ENCODE assay signal across 9 mouse cellular contexts in genomic region chr2:153528571-153529364, GRCm38 (mm10). TPM values are rescaled to one million over a fixed set of nuclear protein-coding genes. Genes with fewer than 3 reads are reported as not detected.
A peak's percentile ranks its signal among the peaks of the same experiment; 100 is the strongest.
DNase-seq lines count a peak whose midpoint lies in the region; ATAC-seq and TF ChIP-seq lines count a peak whose summit lies in the region.
"Had no signal": no experiment of that assay in that cellular context is flagged by ENCODE, and none has a peak within 500 bp of the region (broad histone marks: within the 10 kb centered on the region; RNA-seq: fewer than 3 reads in every experiment).

No protein-coding gene starts in this region.

- H3K4me3 ChIP-seq in kidney, adult 2 months (ENCODE audit: insufficient read depth, low read depth, low read length) = peak overlapping the region; percentile 50
- peak overlapping the region; percentile 83 to 88 for H3K4me3 ChIP-seq in ES-E14 (ENCODE audit: insufficient read depth in 1 of 2, low read depth in 1 of 2, low read length in 2 of 2, poor library complexity in 1 of 2, severe bottlenecking in 1 of 2)
- peak overlapping the region; percentile 81 for H3K4me3 ChIP-seq in heart, embryonic 16.5 days (ENCODE audit: low read length)
- H3K4me3 ChIP-seq in limb, embryonic 12.5 days (replicated peaks) = peak overlapping the region; percentile 70
- H3K4me3 ChIP-seq in midbrain, embryonic 16.5 days (ENCODE audit: low read depth, low read length) = peak overlapping the region; percentile 92

- no peaks in the 10 kb centered on the region for H3K4me1 ChIP-seq in kidney, adult 2 months (ENCODE audit: control insufficient read depth, insufficient read depth, low read length)
- H3K4me1 ChIP-seq in ES-E14 (ENCODE audit: control insufficient read depth in 2 of 2, insufficient read depth in 2 of 2, low read length in 2 of 2, poor library complexity in 1 of 2) = peaks cover 1 to 12% of the 10 kb centered on the region in 2 experiments; a peak in 3 of 4 replicates
- H3K4me1 ChIP-seq in heart, embryonic 16.5 days (ENCODE audit: control insufficient read depth, insufficient read depth, low read length) = peaks cover 27% of the 10 kb centered on the region
- peaks cover 36% of the 10 kb centered on the region for H3K4me1 ChIP-seq in limb, embryonic 12.5 days (replicated peaks)
- peaks cover 29% of the 10 kb centered on the region for H3K4me1 ChIP-seq in midbrain, embryonic 16.5 days (ENCODE audit: control insufficient read depth, insufficient read depth, low read length)

- TF ChIP-seq CTCF in kidney, adult 2 months (conservative IDR thresholded peaks at IDR 0.05; ENCODE audit: insufficient read depth, insufficient read length, low read depth, low read length) = no peak

- peak overlapping the region; percentile 99 for H3K4me2 ChIP-seq in heart, embryonic 16.5 days (ENCODE audit: low read depth, low read length)
- H3K4me2 ChIP-seq in limb, embryonic 12.5 days = peak overlapping the region; percentile 100
- H3K4me2 ChIP-seq in midbrain, embryonic 16.5 days (ENCODE audit: low read length) = peak overlapping the region; percentile 91

- peak overlapping the region; percentile 71; the same call in 1 of the 2 replicates for H3K9ac ChIP-seq in ES-E14 (ENCODE audit: insufficient read depth, low read depth, low read length, poor library complexity, severe bottlenecking)
- peak overlapping the region; percentile 88 for H3K9ac ChIP-seq in heart, embryonic 16.5 days (ENCODE audit: low read length)
- peak overlapping the region; percentile 66 for H3K9ac ChIP-seq in limb, embryonic 12.5 days (replicated peaks)
- peak overlapping the region; percentile 97 for H3K9ac ChIP-seq in midbrain, embryonic 16.5 days (ENCODE audit: low read depth, low read length)

- no peaks in the 10 kb centered on the region for H3K9me3 ChIP-seq in ES-E14 (ENCODE audit: control insufficient read depth, insufficient read depth, low read depth, low read length)
- no peaks in the 10 kb centered on the region for H3K9me3 ChIP-seq in heart, embryonic 16.5 days (replicated peaks; ENCODE audit: control insufficient read depth, low read length)
- no peaks in the 10 kb centered on the region for H3K9me3 ChIP-seq in limb, embryonic 12.5 days
- no peaks in the 10 kb centered on the region for H3K9me3 ChIP-seq in midbrain, embryonic 16.5 days (replicated peaks; ENCODE audit: control insufficient read depth, low read length, poor library complexity, severe bottlenecking)

- H3K36me3 ChIP-seq in kidney, adult 2 months (ENCODE audit: control insufficient read depth, insufficient read depth, low read length) = no peaks in the 10 kb centered on the region
- H3K36me3 ChIP-seq in ES-E14 (ENCODE audit: control insufficient read depth, insufficient read depth, low read length, poor library complexity, severe bottlenecking) = no peaks in the 10 kb centered on the region
- no peaks in the 10 kb centered on the region for H3K36me3 ChIP-seq in heart, embryonic 16.5 days (ENCODE audit: control insufficient read depth, insufficient read depth)
- no peaks in the 10 kb centered on the region for H3K36me3 ChIP-seq in limb, embryonic 12.5 days
- H3K36me3 ChIP-seq in midbrain, embryonic 16.5 days (ENCODE audit: control insufficient read depth, insufficient read depth, low read length) = no peaks in the 10 kb centered on the region

- 0 out of 2 replicates have a peak, but pooled peaks cover 2% of the 10 kb centered on the region for H3K27me3 ChIP-seq in kidney, adult 2 months (replicated peaks; ENCODE audit: control insufficient read depth, insufficient read depth, low read length)
- H3K27me3 ChIP-seq in heart, embryonic 16.5 days (ENCODE audit: control insufficient read depth, insufficient read depth, low read length) = peaks cover 3% of the 10 kb centered on the region; the same call in 1 of the 2 replicates
- H3K27me3 ChIP-seq in limb, embryonic 12.5 days = peaks cover 79% of the 10 kb centered on the region
- no peaks in the 10 kb centered on the region for H3K27me3 ChIP-seq in midbrain, embryonic 16.5 days (ENCODE audit: control insufficient read depth, insufficient read depth, low read depth, low read length)

- DNase-seq in kidney, adult 2 months = no peak
- no peak for DNase-seq in kidney, adult 9 months
- DNase-seq in ES-E14 (ENCODE audit: low read depth, low spot score) = no peak
- DNase-seq in cerebellum, postnatal 14 days = peak; percentile 64 to 77

- TF ChIP-seq POLR2A in kidney, adult 2 months (IDR thresholded peaks at IDR 0.05; ENCODE audit: low read depth, low read length) = no peak

- in situ Hi-C loops in ES-E14 (cut with MboI; ENCODE audit: low sequenced_read_pairs in 2 of 2, unreplicated experiment in 2 of 2) = no loop called here

- H3K27ac ChIP-seq in kidney, adult 2 months (ENCODE audit: insufficient read depth, low read depth, low read length) = no peak overlapping the region
- H3K27ac ChIP-seq in ES-E14 (ENCODE audit: insufficient read depth, low read depth, low read length, poor library complexity, severe bottlenecking) = no peak overlapping the region
- H3K27ac ChIP-seq in heart, embryonic 16.5 days (ENCODE audit: low read length) = peak overlapping the region; percentile 89
- no peak overlapping the region for H3K27ac ChIP-seq in limb, embryonic 12.5 days
- H3K27ac ChIP-seq in midbrain, embryonic 16.5 days (ENCODE audit: low read length) = peak overlapping the region; percentile 88

- WGBS in kidney, adult 2 months = 2% methylated on average over 49 of the region's 70 CpGs
- WGBS in heart, embryonic 16.5 days = 2% methylated on average over 34 of the region's 70 CpGs
- WGBS in limb, embryonic 12.5 days = 1% methylated on average over 28 of the region's 70 CpGs
- WGBS in midbrain, embryonic 16.5 days = 0% methylated on average over 27 of the region's 70 CpGs

- peak; percentile 37 for ATAC-seq in heart, embryonic 16.5 days (replicated peaks; ENCODE audit: extremely low read depth, insufficient read depth, low FRiP score)
- ATAC-seq in limb, embryonic 12.5 days (ENCODE audit: insufficient number of reproducible peaks, insufficient read depth, low FRiP score, low TSS enrichment, low read depth) = peak; percentile 24; the same call in 1 of the 2 replicates
- ATAC-seq in midbrain, embryonic 16.5 days = peak; percentile 52
- no peak for ATAC-seq in monocyte, adult 5-6 weeks (replicated peaks; ENCODE audit: insufficient number of reproducible peaks, low FRiP score, low TSS enrichment, poor library complexity, severe bottlenecking)

TF ChIP-seq in ES-E14, 5 proteins besides CTCF, POLR2A, EP300 and RAD21:
- TF ChIP-seq ZNF384 (IDR thresholded peaks at IDR 0.05; ENCODE audit: low read depth, low read length) = no peak
- TF ChIP-seq MAFK (IDR thresholded peaks at IDR 0.05; ENCODE audit: insufficient read depth, low read depth, low read length) = no peak

RNA-seq across cellular contexts. Expression of gene Nol4l, which starts 1.0 kb away (rescaled TPM):
- polyA plus RNA-seq in kidney, adult 2 months (2012; rRNA removed) = 11.9 and 14.5 TPM in 2 replicates
- 3.8 and 4.3 TPM in 2 replicates for total RNA-seq in ES-E14 (2012; rRNA removed)
- polyA plus RNA-seq in heart, embryonic 16.5 days (2015; fragmentation: Nextera tagmentation; extraction: Ambion mirVana) = 7.0 and 8.5 TPM in 2 replicates
- polyA plus RNA-seq in limb, embryonic 12.5 days (2016; fragmentation: Nextera tagmentation; extraction: Ambion mirVana) = 12.5 and 12.6 TPM in 2 replicates
- 39.9 and 47.5 TPM in 2 replicates for polyA plus RNA-seq in midbrain, embryonic 16.5 days (2015; fragmentation: Nextera tagmentation; extraction: Ambion mirVana)
- total RNA-seq in monocyte, adult 5-6 weeks (2017) = 1.3 to 3.7 TPM (median 1.4 TPM) in 3 replicates

RNA-seq across cellular contexts. Expression of gene 4930404H24Rik, which starts 36.2 kb away (rescaled TPM):
- not detected in 2 replicates for polyA plus RNA-seq in kidney, adult 2 months (2012; rRNA removed)
- not detected in 2 replicates for total RNA-seq in ES-E14 (2012; rRNA removed)
- not detected in 2 replicates for polyA plus RNA-seq in heart, embryonic 16.5 days (2015; fragmentation: Nextera tagmentation; extraction: Ambion mirVana)
- not detected in 2 replicates for polyA plus RNA-seq in limb, embryonic 12.5 days (2016; fragmentation: Nextera tagmentation; extraction: Ambion mirVana)
- not detected in 2 replicates for polyA plus RNA-seq in midbrain, embryonic 16.5 days (2015; fragmentation: Nextera tagmentation; extraction: Ambion mirVana)
- total RNA-seq in monocyte, adult 5-6 weeks (2017) = not detected in 3 replicates
- polyA plus RNA-seq: large intestine, adult 2 months had no signal

Comparison
In these comparisons a context has a peak if more than half of its experiments do, and no peak if none do; other contexts are left out.
1. DNase-seq: peak in cerebellum, postnatal 14 days (2 of 2); none in kidney, adult 2 months (single experiment), kidney, adult 9 months (single experiment) and ES-E14 (single experiment).
2. H3K27ac ChIP-seq: peak in heart, embryonic 16.5 days (single experiment) and midbrain, embryonic 16.5 days (single experiment); none in kidney, adult 2 months (single experiment), ES-E14 (single experiment) and limb, embryonic 12.5 days (single experiment).
3. Peak in every context shown above with its lines, with median percentiles within 50 percentile points of each other: H3K4me3 ChIP-seq, H3K9ac ChIP-seq and H3K4me2 ChIP-seq.